Mouse (Mus musculus): ENCODE data around the gene Gm42791.

GRCm38 (mm10) chr5:149044067-149044466, 49.1 kb upstream of the Gm42791 start:
- no peak for TF ChIP-seq CTCF (IDR thresholded peaks at IDR 0.05; ENCODE audit: control insufficient read depth, insufficient read depth, insufficient replicate concordance, low read depth, low read length)
- no peak for TF ChIP-seq POLR2A (IDR thresholded peaks at IDR 0.05; ENCODE audit: control insufficient read depth, low read depth, low read length)

Measured in testis, adult 2 months (tissue).